Mouse (Mus musculus) G1E (cell line): ENCODE measurements around the gene Yjefn3.

ENCODE experiments used
- CTCF ChIP-seq: IDR thresholded peaks from 2 replicates; pipeline ENCODE4 v1.5.1; 2012; ENCODE audit warnings: low read depth, low read length, inconsistent platforms, mixed read lengths
- GATA1 ChIP-seq: IDR thresholded peaks from 2 replicates; pipeline ENCODE4 v1.6.1; 2012; ENCODE audit warnings: borderline replicate concordance, low read length, inconsistent platforms, mixed read lengths

DNA sequence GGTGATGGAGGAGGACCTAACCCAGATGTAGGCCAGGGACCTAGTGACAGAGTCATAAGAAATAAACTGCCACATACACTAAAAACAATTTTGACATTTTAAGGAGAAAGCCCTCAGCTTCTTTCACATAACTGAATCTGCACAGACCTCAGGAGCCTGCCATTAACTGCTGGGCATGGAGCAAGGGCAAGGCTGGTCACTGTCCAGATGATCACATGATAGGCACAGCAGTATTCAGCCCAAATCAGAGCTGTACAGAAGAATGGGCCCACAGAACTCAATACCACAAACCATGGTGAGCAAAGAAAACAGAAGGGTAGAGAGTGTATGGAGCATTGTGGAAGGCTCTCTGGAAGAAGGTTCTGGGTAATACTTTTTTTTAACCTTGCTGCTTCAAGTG is 24.4 kb upstream of the Yjefn3 start:
- TF ChIP-seq CTCF: no peak
- no peak for TF ChIP-seq GATA1
